Mouse (Mus musculus) lung, embryonic 16.5 days (tissue): ENCODE results near the gene Aqr. TPM values are rescaled to one million over a fixed set of nuclear protein-coding genes. Genes with fewer than 3 reads are reported as not detected.
A peak's percentile ranks its signal among the peaks of the same experiment; 100 is the strongest.

Source experiments
- ATAC-seq: fragments of 200-750 bp; cut with Nextera tagmentation; 2 replicates; pipeline ENCODE4 v1.8.0; 2017; ENCODE audit warnings: low read depth, mild to moderate bottlenecking, moderate library complexity
- H3K27ac ChIP-seq: fragments of 300-500 bp; sonication (generic); 2 replicates; pipeline ENCODE4 v1.5.1; 2014; ENCODE audit warnings: mild to moderate bottlenecking, control low read depth, low read length
- H3K27me3 ChIP-seq: fragments of 300-500 bp; sonication (generic); 2 replicates; pipeline ENCODE4 v1.6.1; 2014; ENCODE audit warnings: low read depth, low read length, mixed read lengths; ENCODE audit not compliant: control insufficient read depth, insufficient read depth
- H3K36me3 ChIP-seq: fragments of 300-500 bp; sonication (generic); 2 replicates; pipeline ENCODE4 v1.6.1; 2014; ENCODE audit warnings: low read length; ENCODE audit not compliant: control insufficient read depth, insufficient read depth
- H3K4me1 ChIP-seq: fragments of 300-500 bp; sonication (generic); replicated peaks from 2 replicates; pipeline ENCODE4 v1.6.1; 2014; ENCODE audit warnings: low read length, mixed read lengths; ENCODE audit not compliant: control insufficient read depth, insufficient read depth
- H3K4me2 ChIP-seq: fragments of 300-500 bp; sonication (generic); 2 replicates; pipeline ENCODE4 v1.6.1; 2014; ENCODE audit warnings: low read depth, low read length, control low read depth
- H3K4me3 ChIP-seq: fragments of 300-500 bp; sonication (generic); 2 replicates; pipeline ENCODE4 v1.5.1; 2014; ENCODE audit warnings: mild to moderate bottlenecking, low read length, control low read depth
- H3K9ac ChIP-seq: fragments of 300-500 bp; sonication (generic); 2 replicates; pipeline ENCODE4 v1.6.1; 2014; ENCODE audit warnings: low read length, control low read depth
- H3K9me3 ChIP-seq: fragments of 300-500 bp; sonication (generic); 2 replicates; pipeline ENCODE4 v1.6.1; 2016; ENCODE audit warnings: low read length; ENCODE audit not compliant: control insufficient read depth
- WGBS: fragments of 180-500 bp; shearing (Covaris S2); extraction: QIAGEN DNeasy Blood & Tissue Kit; methylation state at CpG from one replicate; pipeline ENCODE4 v1.1.7; 2014; 5-methylcytosine and 5-hydroxymethylcytosine counted together
- polyA plus RNA-seq: library from polyadenylated mRNA; unstranded; fragments of >200 nt; fragmentation: Nextera tagmentation; extraction: Ambion mirVana; gene quantifications from 2 replicates; pipeline ENCODE4 v1.2.1, GENCODE M21; 2015

Aqr gene
- polyA plus RNA-seq, 1 experiment from 2014 or later: 38.5 TPM

DNA sequence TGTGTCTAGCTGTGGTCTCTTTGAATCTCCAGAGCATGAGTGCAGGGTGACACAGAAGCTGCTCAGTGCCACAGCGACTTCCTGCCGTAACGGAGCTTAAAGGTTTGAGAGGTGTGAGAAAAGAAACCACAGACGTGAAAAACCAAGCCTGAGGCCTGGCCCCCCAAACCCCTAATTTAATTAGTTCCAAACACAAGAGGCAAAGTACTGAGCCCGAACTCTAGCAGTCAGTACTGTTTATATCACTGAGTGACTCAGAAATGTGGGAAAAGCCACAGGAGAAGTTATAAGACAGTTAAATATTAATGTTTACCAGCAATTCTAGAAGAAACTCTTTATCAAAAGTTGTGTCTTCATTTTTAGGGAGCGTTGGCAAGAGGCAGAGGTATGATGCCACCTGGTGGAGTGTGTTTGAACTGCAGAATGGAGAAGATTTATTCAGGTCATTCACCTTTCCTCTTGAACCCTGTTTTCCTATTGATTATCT lies 41.5 kb downstream of the Aqr start:
- peaks cover 42% of the 10 kb centered on the region for H3K36me3 ChIP-seq
- no peaks in the 10 kb centered on the region for H3K27me3 ChIP-seq
- H3K9me3 ChIP-seq: no peaks in the 10 kb centered on the region
- no peak overlapping the region for H3K4me3 ChIP-seq
- no peak overlapping the region for H3K27ac ChIP-seq
- H3K4me2 ChIP-seq: no peak overlapping the region
- 64% methylated on average over 6 of the region's 6 CpGs for WGBS
- H3K9ac ChIP-seq: no peak overlapping the region
- H3K4me1 ChIP-seq: no peaks in the 10 kb centered on the region
- no peak for ATAC-seq

DNA sequence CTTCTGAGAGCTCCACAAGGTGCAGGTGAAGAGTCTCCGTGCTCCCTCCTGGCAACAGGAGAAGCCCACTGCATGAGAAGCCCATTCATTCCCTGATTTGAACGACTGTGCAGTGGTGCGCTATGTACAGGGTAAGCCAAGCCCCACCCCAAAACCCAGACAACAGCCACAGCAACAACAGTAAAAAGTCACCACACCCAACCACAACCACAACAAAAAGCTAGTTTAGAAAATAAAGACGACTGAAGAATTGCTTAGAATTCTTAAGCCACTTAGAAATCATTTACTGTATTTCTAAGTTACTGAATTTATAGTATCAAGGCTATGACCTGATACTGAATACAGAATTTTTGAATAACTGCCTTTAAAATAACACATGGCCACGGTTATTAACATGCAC lies 41.9 kb downstream of the Aqr start:
- H3K27me3 ChIP-seq: no peaks in the 10 kb centered on the region
- 85% methylated on average over 5 of the region's 5 CpGs for WGBS
- H3K4me3 ChIP-seq: no peak overlapping the region
- H3K4me2 ChIP-seq: no peak overlapping the region
- no peaks in the 10 kb centered on the region for H3K9me3 ChIP-seq
- no peak for ATAC-seq
- no peak overlapping the region for H3K27ac ChIP-seq
- H3K9ac ChIP-seq: no peak overlapping the region
- peaks cover 43% of the 10 kb centered on the region for H3K36me3 ChIP-seq
- H3K4me1 ChIP-seq: no peaks in the 10 kb centered on the region

DNA sequence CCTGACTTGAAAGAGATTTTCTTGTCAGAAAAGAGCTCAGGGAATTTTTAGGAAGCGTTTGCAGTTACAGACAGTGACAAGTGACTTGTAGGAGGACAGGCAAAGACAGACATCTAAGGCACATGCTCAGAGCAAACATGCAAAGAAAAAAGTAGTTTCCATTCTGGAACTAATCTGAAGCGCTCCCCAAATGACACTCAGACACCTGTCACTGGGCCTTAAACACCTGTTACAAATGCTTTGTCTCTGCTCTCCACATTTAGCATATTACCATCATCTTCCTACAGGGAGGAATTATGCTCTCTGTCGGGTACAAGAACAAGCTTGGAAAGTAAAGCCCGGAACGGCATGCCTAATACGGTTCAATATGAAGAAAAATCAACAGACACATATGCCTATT lies 43.0 kb downstream of the Aqr start:
- Histone ChIP-seq H3K4me1 (no peaks in the 10 kb centered on the region), H3K9me3 (no peaks in the 10 kb centered on the region)
- WGBS: 90% methylated on average over 6 of the region's 6 CpGs

DNA sequence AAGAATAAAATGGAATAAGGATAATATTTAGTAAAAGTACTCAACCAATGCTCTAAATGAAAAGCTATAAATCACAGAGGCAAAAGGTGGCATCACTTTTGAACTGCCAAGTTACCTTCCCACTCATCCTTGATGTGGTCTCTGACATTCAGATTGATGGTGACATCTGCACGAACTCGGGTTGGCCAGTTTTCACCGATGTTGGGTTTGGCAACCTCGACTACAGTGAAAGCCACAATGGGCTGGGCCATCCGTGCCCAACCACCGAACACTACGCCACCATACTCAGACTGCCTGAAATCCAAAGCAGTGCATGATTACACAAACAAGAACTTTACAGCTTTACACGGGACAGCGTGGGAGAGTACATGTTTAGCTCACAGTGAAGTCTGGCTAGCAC lies 50.1 kb downstream of the Aqr start:
- no peak overlapping the region for H3K4me2 ChIP-seq
- H3K9ac ChIP-seq: no peak overlapping the region
- H3K27ac ChIP-seq: no peak overlapping the region
- ATAC-seq: no peak
- H3K36me3 ChIP-seq: peaks cover 38% of the 10 kb centered on the region
- H3K4me1 ChIP-seq: no peaks in the 10 kb centered on the region
- H3K9me3 ChIP-seq: no peaks in the 10 kb centered on the region
- H3K4me3 ChIP-seq: no peak overlapping the region
- WGBS: 93% methylated on average over 9 of the region's 9 CpGs
- H3K27me3 ChIP-seq: no peaks in the 10 kb centered on the region

More for the DNA sequence above, 43.0 kb downstream of the Aqr start:
- Histone ChIP-seq H3K4me3 (no peak overlapping the region), H3K4me2 (no peak overlapping the region), H3K36me3 (peaks cover 47% of the 10 kb centered on the region), H3K9ac (no peak overlapping the region), H3K27ac (no peak overlapping the region), H3K27me3 (no peaks in the 10 kb centered on the region)
- ATAC-seq: no peak

DNA sequence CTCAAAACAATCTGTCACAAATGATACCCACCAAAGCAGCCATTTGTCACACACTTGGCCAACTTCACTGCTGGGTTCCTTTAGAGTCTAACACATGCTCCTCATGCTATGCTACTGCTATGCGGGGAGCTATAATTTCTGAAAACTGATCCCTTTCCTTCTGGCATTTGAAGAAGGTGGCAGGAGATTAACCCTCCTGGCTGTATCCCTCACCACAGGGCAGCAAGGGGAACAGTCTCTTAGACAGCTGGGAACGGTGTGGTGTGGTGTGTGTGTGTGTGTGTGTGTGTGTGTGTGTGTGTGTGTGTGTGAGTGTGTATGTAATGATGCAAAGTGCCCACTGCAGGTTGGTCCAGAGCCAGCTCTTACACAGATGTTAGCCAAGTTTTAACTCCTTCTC lies 51.0 kb downstream of the Aqr start:
- Histone ChIP-seq H3K9me3 (no peaks in the 10 kb centered on the region), H3K27ac (no peak overlapping the region), H3K4me3 (no peak overlapping the region), H3K36me3 (peaks cover 36% of the 10 kb centered on the region), H3K4me1 (no peaks in the 10 kb centered on the region), H3K4me2 (no peak overlapping the region), H3K27me3 (no peaks in the 10 kb centered on the region), H3K9ac (no peak overlapping the region)
- 76% methylated on average over 2 of the region's 2 CpGs for WGBS
- ATAC-seq: no peak

DNA sequence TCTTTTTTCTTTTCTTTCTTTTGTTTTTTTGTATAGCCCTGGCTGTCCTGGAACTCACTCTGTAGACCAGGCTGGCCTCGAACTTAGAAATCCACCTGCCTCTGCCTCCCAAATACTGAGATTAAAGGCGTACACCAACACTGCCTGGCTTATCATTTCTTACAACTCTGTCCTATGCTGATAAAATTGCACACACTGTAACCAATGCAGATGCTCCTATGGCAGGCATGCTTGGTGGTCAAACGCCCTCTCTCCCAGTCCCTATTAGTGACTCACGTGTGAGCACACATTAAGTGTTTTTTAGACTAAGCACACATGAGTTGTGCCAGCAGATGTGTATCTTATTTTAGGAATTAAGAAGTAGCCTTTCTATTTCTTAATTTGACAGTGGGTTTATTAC lies 53.5 kb downstream of the Aqr start:
- no peak overlapping the region for H3K4me3 ChIP-seq
- peaks cover 33% of the 10 kb centered on the region for H3K36me3 ChIP-seq
- WGBS: 92% methylated on average over 4 of the region's 4 CpGs
- H3K27ac ChIP-seq: no peak overlapping the region
- no peaks in the 10 kb centered on the region for H3K27me3 ChIP-seq
- H3K4me2 ChIP-seq: no peak overlapping the region
- no peak for ATAC-seq
- H3K4me1 ChIP-seq: no peaks in the 10 kb centered on the region
- no peaks in the 10 kb centered on the region for H3K9me3 ChIP-seq
- H3K9ac ChIP-seq: no peak overlapping the region

DNA sequence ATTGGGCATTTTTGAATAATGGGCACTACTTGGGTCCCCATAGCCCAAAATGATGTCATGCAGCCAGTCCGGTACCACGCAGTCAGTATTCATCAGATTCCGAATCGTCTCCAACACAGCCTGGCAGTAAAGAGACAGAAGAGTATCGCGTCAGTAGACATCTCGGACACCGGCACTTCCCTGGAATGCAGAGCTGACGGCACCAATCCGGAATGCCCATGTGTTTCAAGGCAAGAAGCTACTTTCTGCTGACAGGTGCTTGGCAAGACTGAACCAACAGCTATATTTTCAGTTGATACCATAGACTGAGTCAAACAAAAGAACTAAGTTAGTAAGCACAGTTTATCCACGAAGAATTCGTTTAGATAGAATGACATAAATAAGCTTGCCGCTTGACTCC lies 56.2 kb downstream of the Aqr start:
- Histone ChIP-seq H3K4me1 (no peaks in the 10 kb centered on the region), H3K36me3 (peaks cover 37% of the 10 kb centered on the region), H3K27ac (no peak overlapping the region), H3K4me2 (no peak overlapping the region), H3K9me3 (no peaks in the 10 kb centered on the region), H3K9ac (no peak overlapping the region), H3K4me3 (no peak overlapping the region), H3K27me3 (no peaks in the 10 kb centered on the region)
- 91% methylated on average over 13 of the region's 13 CpGs for WGBS
- 0 out of 2 replicates have a peak, but pooled peaks have one; percentile 23 for ATAC-seq

DNA sequence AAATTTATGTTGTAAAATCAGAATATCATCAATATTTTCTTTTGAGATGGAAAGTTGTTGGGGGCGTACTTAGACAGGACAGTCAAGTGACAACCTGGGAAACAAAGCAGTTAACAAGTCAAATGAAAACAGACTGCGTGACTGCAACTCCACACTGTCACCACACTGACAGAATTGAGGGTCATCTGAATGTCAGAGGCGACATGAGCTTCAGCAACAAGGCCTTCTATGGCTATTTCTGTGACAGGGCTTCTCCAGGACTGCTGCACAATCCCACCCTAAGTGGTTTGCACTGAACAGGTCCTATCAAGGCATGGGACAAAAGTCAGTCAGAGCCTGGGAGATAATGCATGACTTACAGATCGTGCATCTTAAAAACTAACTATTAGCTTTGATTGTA lies 63.5 kb downstream of the Aqr start:
- Histone ChIP-seq H3K36me3 (peaks cover 21% of the 10 kb centered on the region; the same call in 1 of the 2 replicates), H3K9me3 (no peaks in the 10 kb centered on the region), H3K4me2 (no peak overlapping the region), H3K9ac (no peak overlapping the region), H3K4me3 (no peak overlapping the region), H3K4me1 (no peaks in the 10 kb centered on the region), H3K27ac (no peak overlapping the region), H3K27me3 (no peaks in the 10 kb centered on the region)
- 88% methylated on average over 4 of the region's 4 CpGs for WGBS
- no peak for ATAC-seq

DNA sequence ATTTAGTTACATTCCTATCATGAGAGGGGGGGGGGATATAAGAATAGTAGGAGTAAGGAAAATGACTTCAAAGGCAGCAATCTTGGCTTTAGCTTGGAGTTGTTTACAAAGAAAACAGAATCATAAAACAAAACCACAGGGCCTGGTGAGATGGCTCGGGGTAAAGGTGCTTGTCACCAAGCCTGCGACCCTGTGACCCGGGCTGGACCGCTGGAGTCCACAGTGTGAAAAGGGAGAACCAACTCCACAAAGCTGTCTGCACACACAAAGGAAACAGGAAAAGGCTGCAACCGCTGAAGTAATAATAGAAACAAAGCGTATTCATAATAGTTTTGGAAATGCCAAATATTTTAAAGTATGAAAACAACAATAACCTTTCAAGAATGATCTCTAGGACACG lies 67.4 kb downstream of the Aqr start:
- Histone ChIP-seq H3K4me1 (no peaks in the 10 kb centered on the region), H3K9me3 (no peaks in the 10 kb centered on the region), H3K4me3 (no peak overlapping the region), H3K9ac (no peak overlapping the region), H3K27ac (no peak overlapping the region), H3K27me3 (no peaks in the 10 kb centered on the region), H3K36me3 (peaks cover 23% of the 10 kb centered on the region), H3K4me2 (no peak overlapping the region)
- WGBS: 65% methylated on average over 7 of the region's 7 CpGs
- no peak for ATAC-seq

DNA sequence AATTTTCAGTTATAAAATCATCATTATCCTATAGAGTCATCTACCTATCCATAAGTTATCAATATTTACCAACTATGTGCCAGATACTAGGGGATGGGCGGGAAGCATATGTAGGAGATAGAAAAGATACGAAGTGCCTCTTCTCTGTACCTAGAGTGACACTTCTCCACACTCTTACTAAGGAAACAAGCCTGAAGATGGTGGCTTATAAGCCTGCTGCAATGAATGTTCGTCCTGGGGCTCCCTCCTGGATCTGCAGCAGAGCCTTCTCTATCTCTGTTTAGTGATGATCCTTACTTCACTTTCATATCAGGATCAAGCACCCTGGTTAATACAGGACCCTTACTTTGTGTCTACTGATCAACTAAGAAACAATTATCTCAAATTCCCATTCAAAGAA lies 69.2 kb downstream of the Aqr start:
- WGBS: 95% methylated on average over 3 of the region's 3 CpGs
- H3K4me2 ChIP-seq: no peak overlapping the region
- no peaks in the 10 kb centered on the region for H3K9me3 ChIP-seq
- no peaks in the 10 kb centered on the region for H3K27me3 ChIP-seq
- no peak overlapping the region for H3K4me3 ChIP-seq
- H3K4me1 ChIP-seq: no peaks in the 10 kb centered on the region
- peaks cover 29% of the 10 kb centered on the region for H3K36me3 ChIP-seq
- H3K27ac ChIP-seq: no peak overlapping the region
- ATAC-seq: no peak
- H3K9ac ChIP-seq: no peak overlapping the region
